Mouse (Mus musculus) E14TG2a.4 (cell line): Measurements from ENCODE around the gene Mgea5.

Source experiments
- H3K27me3 ChIP-seq: 2 replicates; pipeline ENCODE4 v1.6.1; 2014; ENCODE audit warnings: low read length, control low read depth; ENCODE audit not compliant: insufficient read depth
- H3K36me3 ChIP-seq: 2 replicates; pipeline ENCODE4 v1.6.1; 2014; ENCODE audit warnings: low read length, control low read depth; ENCODE audit not compliant: insufficient read depth
- H3K4me1 ChIP-seq: replicated peaks from 2 replicates; pipeline ENCODE4 v1.6.1; 2014; ENCODE audit warnings: low read depth, low read length, control low read depth
- H3K4me3 ChIP-seq: replicated peaks from 2 replicates; pipeline ENCODE4 v1.5.1; 2014; ENCODE audit warnings: mild to moderate bottlenecking, low read length
- H3K9me3 ChIP-seq: 2 replicates; pipeline ENCODE4 v1.6.1; 2014; ENCODE audit warnings: low read length, control low read depth
- CTCF ChIP-seq: conservative IDR thresholded peaks from 2 replicates; pipeline ENCODE4 v1.5.1; 2014; ENCODE audit warnings: low read length
- NANOG ChIP-seq: IDR thresholded peaks from 2 replicates; pipeline ENCODE4 v1.6.1; 2014; ENCODE audit warnings: borderline replicate concordance, low read length, mixed read lengths
- POU5F1 ChIP-seq: IDR thresholded peaks from 2 replicates; pipeline ENCODE4 v1.6.1; 2014; ENCODE audit warnings: low read length, borderline replicate concordance

Mgea5 gene

DNA sequence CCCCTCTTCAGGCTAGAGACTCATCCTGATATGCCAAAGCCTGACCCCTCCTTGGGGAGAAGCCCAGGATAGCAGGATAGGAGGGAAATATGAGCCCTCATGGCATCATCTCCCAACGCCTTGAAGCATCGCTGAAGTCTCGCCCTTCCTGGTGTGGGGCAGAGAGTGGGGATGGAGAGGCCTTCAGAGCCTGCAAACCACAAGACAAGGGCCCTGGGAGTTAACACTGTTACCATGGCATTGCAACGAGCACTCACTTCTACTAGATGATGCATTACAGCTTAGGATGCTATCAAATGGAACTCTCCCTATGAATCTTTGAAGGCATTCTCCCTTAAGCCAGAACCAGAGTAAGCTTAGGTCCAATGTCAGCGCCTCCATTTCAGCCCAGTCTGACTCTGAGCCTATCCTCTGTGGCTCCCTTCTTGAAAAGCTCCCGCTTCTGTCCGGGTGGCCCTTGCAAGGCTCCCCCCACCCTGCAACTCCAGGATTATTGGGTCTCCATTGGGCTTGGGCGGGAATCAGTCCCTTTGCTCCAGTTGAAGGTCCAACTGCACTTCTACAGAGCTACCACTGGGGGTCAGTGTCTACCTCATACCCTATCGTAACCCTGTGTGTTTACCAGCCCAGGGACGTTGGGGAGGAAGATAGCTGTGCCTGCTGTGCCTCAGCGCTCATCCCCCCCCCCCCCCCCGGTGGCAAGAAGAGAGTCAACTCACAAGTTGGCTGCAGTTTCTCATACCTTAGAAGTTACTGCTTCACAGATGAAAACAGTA is 21.1 kb upstream of the Mgea5 start:
- H3K4me1 ChIP-seq: peaks cover 34% of the 10 kb centered on the region
- H3K36me3 ChIP-seq: no peaks in the 10 kb centered on the region
- no peaks in the 10 kb centered on the region for H3K9me3 ChIP-seq
- no peak overlapping the region for H3K4me3 ChIP-seq
- TF ChIP-seq POU5F1 (no peak), NANOG (no peak), CTCF (peak; percentile 72)
- H3K27me3 ChIP-seq: no peaks in the 10 kb centered on the region

DNA sequence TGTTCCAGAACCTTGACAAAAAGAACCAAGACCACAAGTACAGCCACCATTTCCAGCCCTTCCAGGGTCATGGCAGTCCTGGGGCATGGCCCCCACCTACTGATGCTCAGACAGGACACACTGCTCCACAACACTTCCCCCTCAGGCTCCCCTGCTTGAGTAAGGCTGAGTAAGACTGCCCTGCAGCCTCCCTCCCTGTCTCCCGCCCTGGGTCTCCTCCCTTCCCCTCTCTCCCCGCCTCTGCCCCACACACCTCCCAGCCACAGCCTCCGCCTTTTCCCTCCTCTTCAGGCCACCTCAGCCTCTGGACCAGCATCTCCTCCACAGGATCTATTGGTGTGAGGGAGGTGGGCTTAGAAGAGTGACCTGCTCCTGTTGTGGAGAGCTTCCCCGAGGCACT is 19.8 kb upstream of the Mgea5 start:
- H3K9me3 ChIP-seq: no peaks in the 10 kb centered on the region
- peaks cover 29% of the 10 kb centered on the region for H3K4me1 ChIP-seq
- H3K36me3 ChIP-seq: no peaks in the 10 kb centered on the region
- no peaks in the 10 kb centered on the region for H3K27me3 ChIP-seq
- TF ChIP-seq NANOG: no peak
- no peak for TF ChIP-seq POU5F1
- no peak for TF ChIP-seq CTCF
- no peak overlapping the region for H3K4me3 ChIP-seq

DNA sequence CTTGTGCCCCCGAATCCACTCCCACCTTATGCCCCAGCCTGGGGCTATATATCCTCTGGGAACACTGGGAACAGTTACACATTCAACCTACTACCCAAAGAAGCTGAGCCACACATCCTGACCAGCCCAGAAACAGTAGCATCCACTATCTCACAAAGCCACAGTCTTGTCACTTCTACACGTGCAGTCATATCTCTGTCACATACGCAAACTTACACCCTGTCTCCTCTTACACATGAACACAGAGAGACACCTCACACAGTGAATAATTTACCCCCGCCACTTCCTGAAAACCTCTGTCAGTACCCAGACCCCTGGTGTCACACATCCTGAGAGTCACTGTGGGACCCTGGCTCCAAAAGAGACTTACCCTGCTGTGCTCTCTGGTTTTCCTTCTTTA is 19.1 kb upstream of the Mgea5 start:
- no peak for TF ChIP-seq POU5F1
- TF ChIP-seq CTCF: no peak
- no peak for TF ChIP-seq NANOG

DNA sequence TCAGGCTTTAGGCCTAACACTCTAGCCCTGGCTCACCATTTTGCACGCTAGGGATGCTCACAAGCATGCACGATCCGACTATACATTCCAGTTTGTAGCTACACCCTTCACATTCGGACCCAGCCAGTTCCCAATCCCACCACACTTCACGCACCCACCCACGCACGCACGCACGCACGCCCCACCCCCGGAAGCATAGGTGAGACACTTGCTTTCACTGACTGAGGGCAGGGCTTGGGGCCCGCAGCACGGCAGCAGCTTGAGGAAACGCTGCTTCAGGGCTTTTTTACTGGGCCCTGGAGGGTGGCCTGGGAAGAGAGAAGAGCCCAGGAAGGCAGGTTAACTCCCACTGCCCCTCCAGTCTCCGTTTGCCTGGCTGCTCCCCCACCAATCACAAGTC is 13.2 kb upstream of the Mgea5 start:
- H3K4me3 ChIP-seq: peak overlapping the region; percentile 60
- no peak for TF ChIP-seq NANOG
- no peak for TF ChIP-seq CTCF
- TF ChIP-seq POU5F1: no peak
- H3K36me3 ChIP-seq: peaks cover 9% of the 10 kb centered on the region
- peaks cover 53% of the 10 kb centered on the region for H3K4me1 ChIP-seq
- H3K27me3 ChIP-seq: no peaks in the 10 kb centered on the region
- no peaks in the 10 kb centered on the region for H3K9me3 ChIP-seq

More for the DNA sequence above, 19.1 kb upstream of the Mgea5 start:
- no peaks in the 10 kb centered on the region for H3K36me3 ChIP-seq
- H3K4me1 ChIP-seq: peaks cover 33% of the 10 kb centered on the region
- no peaks in the 10 kb centered on the region for H3K27me3 ChIP-seq
- no peak overlapping the region for H3K4me3 ChIP-seq
- H3K9me3 ChIP-seq: no peaks in the 10 kb centered on the region

DNA sequence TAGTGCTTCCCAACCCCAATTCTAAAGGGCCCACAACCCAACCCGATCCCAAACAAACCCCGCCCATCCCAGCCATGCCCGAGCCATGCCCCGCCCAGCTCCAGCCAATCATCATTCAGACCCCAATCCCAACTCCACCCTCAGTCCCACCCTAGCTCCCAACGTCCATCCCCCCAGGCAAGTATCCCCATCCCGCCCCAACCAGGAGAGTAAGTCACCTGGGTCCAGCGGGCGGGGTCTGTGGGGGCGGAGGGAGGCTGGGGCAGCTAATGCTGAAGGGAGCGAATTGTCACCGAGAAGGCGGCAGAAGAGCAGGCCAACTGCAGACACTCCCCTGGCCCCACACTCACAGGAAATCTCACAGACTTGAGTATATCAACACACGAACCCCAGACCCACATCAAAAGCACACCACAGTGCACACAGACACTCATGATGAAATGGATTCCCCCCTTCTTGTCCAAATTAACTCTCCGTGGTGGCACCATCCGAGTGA is 12.5 kb upstream of the Mgea5 start:
- Histone ChIP-seq H3K9me3 (no peaks in the 10 kb centered on the region), H3K4me3 (peak overlapping the region; percentile 64), H3K36me3 (peaks cover 9% of the 10 kb centered on the region), H3K4me1 (peaks cover 60% of the 10 kb centered on the region), H3K27me3 (no peaks in the 10 kb centered on the region)
- TF ChIP-seq CTCF (no peak), NANOG (no peak), POU5F1 (no peak)

DNA sequence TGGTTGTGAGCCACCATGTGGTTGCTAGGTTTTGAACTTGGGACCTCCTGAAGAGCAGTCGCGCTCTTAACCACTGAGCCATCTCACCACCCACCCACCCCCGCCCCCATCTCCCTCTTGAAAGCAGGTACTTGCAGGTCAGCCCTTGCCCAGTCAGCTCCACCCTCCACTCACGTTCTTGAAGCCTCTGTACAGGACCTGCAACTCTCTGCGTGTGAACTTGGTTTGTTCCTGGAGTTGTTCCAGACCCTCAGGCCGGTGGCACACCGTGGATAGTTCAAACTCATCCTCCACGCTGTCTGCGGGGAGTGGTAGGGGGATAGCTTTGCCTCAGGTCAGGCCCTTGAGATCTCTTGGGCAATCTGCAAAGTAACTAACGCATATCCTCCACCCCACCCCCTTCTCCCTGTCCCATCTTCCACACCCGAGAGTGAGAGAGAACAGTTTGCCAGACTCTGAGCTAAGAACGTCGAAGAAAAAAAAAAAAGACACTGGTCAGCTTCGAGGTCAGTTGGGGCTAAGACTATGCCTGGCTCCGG is 11.8 kb upstream of the Mgea5 start:
- Histone ChIP-seq H3K9me3 (no peaks in the 10 kb centered on the region), H3K36me3 (peaks cover 9% of the 10 kb centered on the region), H3K4me1 (peaks cover 66% of the 10 kb centered on the region), H3K27me3 (no peaks in the 10 kb centered on the region), H3K4me3 (peak overlapping the region; percentile 64)
- TF ChIP-seq CTCF (no peak), NANOG (no peak), POU5F1 (no peak)

DNA sequence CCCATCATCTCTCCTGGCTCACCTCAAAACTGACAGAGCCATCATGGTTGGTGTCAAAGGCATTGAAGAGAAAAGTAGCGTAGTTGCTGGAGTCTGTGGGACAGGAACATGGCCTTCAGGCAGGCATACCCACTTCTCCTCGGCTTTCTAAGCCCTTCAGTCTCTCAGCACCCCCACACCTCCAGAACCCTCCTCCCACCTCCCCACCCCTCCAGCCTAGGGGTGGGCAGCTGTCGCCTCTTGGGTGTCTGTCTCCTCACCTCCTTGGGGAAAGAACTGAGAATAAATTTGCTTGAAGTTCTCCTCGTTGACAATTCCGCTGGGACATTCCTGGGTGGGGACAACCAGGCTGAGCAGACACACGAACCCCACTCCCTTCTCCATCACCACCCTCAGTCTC is 11.1 kb upstream of the Mgea5 start:
- H3K4me1 ChIP-seq: peaks cover 72% of the 10 kb centered on the region
- H3K9me3 ChIP-seq: no peaks in the 10 kb centered on the region
- TF ChIP-seq CTCF (no peak), NANOG (no peak), POU5F1 (no peak)
- peaks cover 9% of the 10 kb centered on the region for H3K36me3 ChIP-seq
- H3K4me3 ChIP-seq: no peak overlapping the region
- H3K27me3 ChIP-seq: no peaks in the 10 kb centered on the region

DNA sequence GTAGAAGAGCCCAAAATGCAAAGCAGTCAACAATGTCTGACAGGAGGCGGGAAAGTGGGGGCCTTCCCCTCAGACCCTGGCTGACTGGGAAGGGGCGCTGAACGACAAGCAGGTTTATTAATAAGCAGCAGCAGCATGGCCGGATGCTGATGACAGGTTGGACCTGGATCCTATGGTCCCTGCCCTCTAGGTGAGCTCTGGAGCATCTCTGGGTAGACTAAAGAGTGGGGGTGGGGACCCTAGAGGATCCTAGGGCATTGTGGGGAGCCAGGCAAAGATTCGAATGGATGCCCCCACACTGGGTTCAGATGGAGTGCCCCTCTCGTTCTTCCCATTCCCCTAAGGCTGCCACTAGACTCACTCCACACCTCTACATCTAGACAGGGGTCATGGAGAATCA is 8.8 kb upstream of the Mgea5 start:
- no peak overlapping the region for H3K4me3 ChIP-seq
- no peaks in the 10 kb centered on the region for H3K9me3 ChIP-seq
- peaks cover 76% of the 10 kb centered on the region for H3K4me1 ChIP-seq
- H3K27me3 ChIP-seq: no peaks in the 10 kb centered on the region
- TF ChIP-seq NANOG: no peak
- TF ChIP-seq POU5F1: no peak
- no peak for TF ChIP-seq CTCF
- H3K36me3 ChIP-seq: peaks cover 9% of the 10 kb centered on the region
